In genomic region chr1:139156397-139156796, GRCm38 (mm10) we compare ENCODE assay signal across 9 mouse cellular contexts.
DNase-seq lines count a peak whose midpoint lies in the region; TF ChIP-seq lines count a peak whose summit lies in the region.
"Had no signal": no experiment of that assay in that cellular context is flagged by ENCODE, and none has a peak within 500 bp of the region (broad histone marks: within the 10 kb centered on the region; RNA-seq: fewer than 3 reads in every experiment).

No protein-coding gene starts in this region.

- no peaks in the 10 kb centered on the region for H3K27me3 ChIP-seq in ES-Bruce4 (ENCODE audit: control insufficient read depth, insufficient read depth, low read length, poor library complexity, severe bottlenecking)
- H3K27me3 ChIP-seq in splenic B cell, adult 2 months (ENCODE audit: control insufficient read depth, insufficient read depth, low read length, poor library complexity, severe bottlenecking): no peaks in the 10 kb centered on the region
- H3K27me3 ChIP-seq: hindbrain, embryonic 15.5 days had no signal

- H3K4me3 ChIP-seq in left cerebral cortex, adult 2 months: no peak overlapping the region
- H3K4me3 ChIP-seq in ES-Bruce4 (ENCODE audit: low read depth, low read length): no peak overlapping the region
- H3K4me3 ChIP-seq: hindbrain, embryonic 15.5 days had no signal

- TF ChIP-seq CTCF in left cerebral cortex, adult 2 months (IDR thresholded peaks at IDR 0.05): peak; percentile 91
- TF ChIP-seq CTCF in ES-Bruce4 (IDR thresholded peaks at IDR 0.05; ENCODE audit: low read depth, low read length): peak; percentile 22

- no peak overlapping the region for H3K9ac ChIP-seq in ES-Bruce4 (ENCODE audit: low read depth, poor library complexity, severe bottlenecking)
- H3K9ac ChIP-seq: hindbrain, embryonic 15.5 days had no signal

- no peak overlapping the region for H3K27ac ChIP-seq in left cerebral cortex, adult 2 months
- H3K27ac ChIP-seq in ES-Bruce4 (ENCODE audit: insufficient read depth, low read length): no peak overlapping the region
- H3K27ac ChIP-seq: hindbrain, embryonic 15.5 days had no signal

- DNase-seq in cerebellum, postnatal 14 days: peak; percentile 26 to 41
- DNase-seq in cerebellum, adult 11-12 months: no peak
- no peak for DNase-seq in left cerebral cortex, adult 2 months (ENCODE audit: extremely low spot score in 1 of 2, low spot score in 2 of 2)
- DNase-seq in left cerebral cortex, adult 18-20 months (ENCODE audit: low spot score in 2 of 2): no peak
- peak; percentile 63 for DNase-seq in embryo, embryonic 11 days
- DNase-seq in splenic B cell, adult 2 months (ENCODE audit: low read depth, low spot score): peak; percentile 62
- no peak for DNase-seq in ovary, adult 18-20 months (ENCODE audit: low spot score)

- H3K9me3 ChIP-seq in ES-Bruce4 (replicated peaks; ENCODE audit: control insufficient read depth, insufficient read depth, low read length, poor library complexity, severe bottlenecking): no peaks in the 10 kb centered on the region
- H3K9me3 ChIP-seq: hindbrain, embryonic 15.5 days had no signal

- no peak for TF ChIP-seq EP300 in ES-Bruce4 (IDR thresholded peaks at IDR 0.05; ENCODE audit: insufficient read depth, low read depth, low read length)

- intact Hi-C loops in left cerebral cortex, adult 2 months (cut with DNase I): loop anchor here (1.0 to 5.0 kb wide), 3 partner anchors 112 to 829 kb away; no protein-coding TSS in a partner anchor

- H3K4me1 ChIP-seq in ES-Bruce4 (ENCODE audit: control insufficient read depth, insufficient read depth, low read length): no peaks in the 10 kb centered on the region
- H3K4me1 ChIP-seq: hindbrain, embryonic 15.5 days had no signal

- TF ChIP-seq POLR2A in ES-Bruce4 (IDR thresholded peaks at IDR 0.05; ENCODE audit: insufficient read depth, low read length): no peak

- H3K36me3 ChIP-seq in ES-Bruce4 (ENCODE audit: control insufficient read depth, insufficient read depth, low read length, poor library complexity, severe bottlenecking): no peaks in the 10 kb centered on the region
- H3K36me3 ChIP-seq in splenic B cell, adult 2 months (ENCODE audit: control insufficient read depth, insufficient read depth, low read length, poor library complexity, severe bottlenecking): peaks cover 3% of the 10 kb centered on the region
- H3K36me3 ChIP-seq: hindbrain, embryonic 15.5 days had no signal

Comparison
In these comparisons a context has a peak if more than half of its experiments do, and no peak if none do; other contexts are left out.
1. DNase-seq: peak in cerebellum, postnatal 14 days (2 of 2), embryo, embryonic 11 days (single experiment) and splenic B cell, adult 2 months (single experiment); none in cerebellum, adult 11-12 months (single experiment), left cerebral cortex, adult 2 months (0 of 2), left cerebral cortex, adult 18-20 months (0 of 2) and ovary, adult 18-20 months (single experiment).